Mouse (Mus musculus) liver, adult (tissue): ENCODE measurements around the gene Myo10.

Experiments used
- GATA4 ChIP-seq: IDR thresholded peaks from 2 replicates; pipeline ENCODE4 v1.6.1; 2014; ENCODE audit warnings: mild to moderate bottlenecking, low read length; ENCODE audit not compliant: insufficient replicate concordance

The Myo10 gene

DNA sequence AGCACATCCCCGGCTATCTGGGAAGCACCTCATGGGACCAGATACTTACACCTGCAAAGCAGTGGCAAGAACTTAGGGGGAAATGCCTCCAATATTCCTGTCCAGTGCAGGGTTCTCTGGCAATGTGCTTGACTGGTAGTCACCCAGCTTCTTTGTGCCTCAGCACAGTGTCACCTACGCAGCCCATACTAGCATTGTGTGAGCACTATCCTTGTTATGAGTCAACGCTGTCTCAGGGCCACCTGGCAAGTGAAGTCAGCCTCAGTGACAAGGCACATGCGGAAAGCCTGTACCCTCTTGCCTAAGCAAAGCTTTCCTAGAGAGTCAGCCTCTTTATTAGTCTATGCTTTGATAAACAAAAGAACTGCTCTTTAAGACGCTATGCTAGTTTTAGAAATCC lies 24.0 kb upstream of the Myo10 start:
- TF ChIP-seq GATA4, result no peak

DNA sequence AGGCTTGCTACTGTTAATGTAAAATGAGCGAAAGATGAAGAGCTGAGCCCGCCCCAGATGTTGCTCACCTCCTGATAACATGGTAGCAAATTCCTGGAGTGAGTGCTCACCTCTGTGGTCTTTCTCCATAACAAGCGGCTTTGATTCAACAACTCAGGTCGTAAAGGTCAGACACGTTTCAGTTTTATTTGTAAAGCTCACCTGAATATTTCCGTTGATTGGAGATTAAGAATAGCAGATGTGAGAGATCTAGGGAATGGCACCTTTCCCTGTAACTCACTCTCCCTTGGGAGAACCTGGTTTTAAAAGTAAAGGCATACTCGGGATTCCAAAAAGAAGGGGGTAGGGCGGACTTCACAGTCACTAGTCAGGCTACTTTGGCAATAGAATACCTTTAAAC lies 20.0 kb upstream of the Myo10 start:
- TF ChIP-seq GATA4, result no peak

DNA sequence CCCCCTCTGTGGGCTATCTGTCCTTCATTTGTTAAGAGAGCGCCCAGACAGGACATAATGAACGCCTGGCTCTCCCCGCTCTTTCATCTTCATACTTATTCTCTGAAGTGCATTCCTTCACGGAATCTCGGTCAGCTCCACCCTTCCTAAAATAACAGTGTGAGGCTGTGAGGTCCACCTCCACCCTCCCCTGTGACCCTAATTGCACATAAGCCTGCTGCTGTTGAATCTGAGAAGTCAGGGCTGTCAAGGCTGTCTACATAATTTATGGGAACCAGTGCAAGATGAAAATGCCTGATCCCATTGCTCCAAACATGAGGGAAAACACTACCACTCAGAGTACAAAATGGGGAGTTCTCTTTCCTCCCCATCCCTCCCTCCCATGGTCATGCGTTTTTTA lies 19.0 kb upstream of the Myo10 start:
- TF ChIP-seq GATA4, result no peak

DNA sequence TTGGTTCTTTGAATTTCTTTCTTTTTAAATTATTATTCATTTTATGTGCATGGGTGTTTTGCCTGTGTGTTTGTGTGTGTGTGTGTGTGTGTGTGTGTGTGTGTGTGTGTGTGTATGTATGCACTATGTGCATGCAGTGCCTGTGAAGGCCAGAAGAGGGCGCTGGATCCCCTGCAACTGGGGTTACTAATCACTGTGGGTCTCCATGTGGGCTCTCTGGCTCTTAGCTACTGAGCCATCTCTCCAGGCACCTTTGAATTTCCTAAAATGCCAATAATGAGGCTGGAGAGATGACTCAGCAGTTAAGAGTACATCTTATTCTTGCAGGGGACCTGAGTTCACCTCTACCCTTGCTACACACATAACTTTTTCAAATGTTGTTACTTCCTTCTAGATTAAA lies 18.1 kb upstream of the Myo10 start:
- TF ChIP-seq GATA4, result no peak

DNA sequence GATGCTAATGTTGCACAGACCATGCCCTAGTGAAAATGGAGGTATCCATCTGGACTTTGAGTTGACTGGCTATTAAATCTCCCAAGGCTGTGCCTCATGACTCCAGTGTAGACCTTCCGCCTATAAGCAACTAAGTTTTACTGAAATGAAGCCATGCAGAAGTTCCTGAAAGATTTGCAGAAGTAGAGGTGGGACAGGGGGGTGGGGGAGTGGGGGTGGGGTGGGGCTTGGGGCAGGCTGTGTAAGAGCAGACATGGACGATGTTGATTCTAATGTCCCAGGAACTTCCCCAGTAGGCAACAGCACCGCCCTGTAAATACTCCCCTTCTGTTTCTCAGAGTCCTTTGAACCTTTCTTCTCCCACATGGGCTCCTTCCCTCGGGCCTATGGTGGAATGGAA lies 16.9 kb upstream of the Myo10 start:
- TF ChIP-seq GATA4, result no peak

DNA sequence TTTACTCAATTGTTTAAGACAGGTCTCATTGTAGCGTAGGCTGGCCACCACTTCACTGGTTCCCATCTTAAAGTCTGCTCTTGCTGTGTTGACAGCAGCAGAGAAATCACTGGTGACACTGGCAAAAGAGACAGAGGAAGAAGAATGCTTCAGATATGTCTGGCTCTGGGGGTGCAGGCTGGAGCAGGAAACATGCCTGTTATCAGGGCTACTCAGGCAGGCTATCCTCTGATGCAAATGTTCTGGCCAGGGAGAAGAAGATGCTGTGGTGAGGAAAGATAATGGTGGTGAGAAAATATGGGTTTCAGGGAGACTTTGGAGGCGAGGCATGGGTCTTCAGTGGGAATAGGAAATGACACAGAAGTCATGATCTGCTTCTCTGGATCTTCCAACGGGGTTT lies 13.6 kb upstream of the Myo10 start:
- TF ChIP-seq GATA4, result peak; percentile 39; the same call in 1 of the 2 replicates

DNA sequence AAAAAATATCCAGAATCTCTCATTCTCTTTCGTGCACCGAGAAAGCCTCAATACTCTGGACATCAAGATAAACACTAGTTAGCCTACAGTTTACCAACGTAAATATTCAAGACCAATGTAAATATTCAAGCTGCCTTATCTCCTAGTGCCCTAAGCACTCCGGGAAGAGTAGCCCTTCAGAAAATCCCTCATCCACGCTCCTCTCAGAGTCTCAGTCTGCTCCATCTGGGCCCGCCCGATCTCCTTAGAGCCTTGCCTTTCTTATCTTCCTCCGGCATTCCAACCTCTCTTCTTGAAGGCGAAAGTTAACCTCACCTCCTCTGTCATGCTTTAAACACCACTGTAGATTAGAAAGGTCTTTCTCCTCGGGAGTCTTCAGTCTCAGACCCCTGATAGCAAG lies 13.1 kb upstream of the Myo10 start:
- TF ChIP-seq GATA4, result no peak

DNA sequence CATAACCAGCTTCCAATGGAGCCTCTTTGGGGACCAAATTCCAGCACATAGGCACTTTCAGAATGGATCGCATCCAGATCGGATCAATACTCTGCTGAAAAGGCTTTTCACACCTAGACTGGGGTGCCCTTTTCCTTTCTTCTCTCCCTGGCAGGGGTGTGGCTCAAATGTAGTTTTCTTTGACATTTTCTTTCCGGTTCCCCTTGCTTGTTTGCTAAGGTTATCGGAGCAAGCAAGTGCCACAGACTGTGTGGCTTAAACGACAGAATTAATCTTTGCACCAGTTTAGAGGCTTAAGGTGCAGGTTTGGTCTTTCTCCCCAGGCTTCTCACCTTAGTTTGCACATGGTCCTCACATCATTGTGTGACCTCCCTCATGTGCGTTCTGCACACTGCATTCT lies 11.1 kb upstream of the Myo10 start:
- no peak for TF ChIP-seq GATA4

DNA sequence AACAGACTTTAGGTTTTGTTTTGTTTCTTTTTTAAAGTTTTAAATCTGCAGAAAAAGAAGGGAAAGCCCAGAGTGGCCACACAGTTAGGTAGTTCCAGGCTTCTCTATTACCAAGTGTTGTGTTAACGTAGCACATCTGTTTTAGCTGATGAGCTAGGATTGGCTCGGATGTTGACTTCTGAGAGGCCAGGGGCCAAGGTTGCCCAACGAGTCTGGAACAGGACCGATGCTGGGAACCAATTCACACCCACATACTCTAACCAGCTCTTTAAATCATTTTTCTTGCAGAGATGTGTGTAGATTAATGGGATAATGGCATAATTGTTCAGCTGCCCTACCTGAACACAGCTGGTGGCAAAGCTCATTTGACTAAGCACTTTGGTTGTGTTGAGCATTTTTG lies 1.8 kb upstream of the Myo10 start:
- TF ChIP-seq GATA4, result no peak

DNA sequence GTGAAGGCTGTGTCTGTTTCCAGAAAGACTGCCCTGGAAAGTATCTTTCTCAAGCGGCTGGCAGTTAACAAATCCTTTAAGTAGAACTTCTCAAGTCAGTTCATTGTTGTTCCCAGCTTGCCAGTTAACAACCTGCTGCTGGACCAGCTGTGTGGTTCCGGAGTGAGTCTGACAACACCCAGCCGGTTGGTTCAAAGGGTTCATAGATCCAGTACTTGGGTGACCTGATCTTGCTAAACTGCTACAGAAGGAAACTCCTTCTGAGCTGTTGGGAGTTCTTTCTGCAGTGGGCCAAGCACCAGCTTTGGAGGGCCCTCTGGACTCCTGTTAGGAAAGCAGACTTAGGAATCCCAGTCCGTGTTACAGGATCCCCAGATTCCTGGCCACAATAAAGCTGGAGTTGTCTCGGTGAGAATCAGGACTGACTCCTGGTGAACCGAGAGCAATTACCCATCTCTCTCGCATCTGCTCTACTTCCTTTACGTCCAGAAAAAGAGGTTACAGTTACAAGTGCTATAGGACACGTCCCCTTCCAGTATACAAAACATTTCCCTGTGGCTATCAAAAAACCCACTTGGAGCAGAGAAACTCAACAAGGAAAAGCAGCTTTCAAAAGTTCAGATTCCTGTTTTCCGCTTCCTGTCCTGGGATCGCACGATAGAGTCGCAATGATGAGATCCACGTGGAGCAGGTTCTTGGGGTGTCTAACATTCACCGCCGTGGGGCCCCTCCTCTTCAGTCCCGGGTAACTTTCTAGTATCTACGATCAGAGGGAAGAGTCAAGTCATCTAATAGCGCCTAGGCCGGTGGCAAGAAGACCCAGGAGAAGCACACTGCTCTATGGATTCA lies 750 bp upstream of the Myo10 start:
- TF ChIP-seq GATA4, result no peak

DNA sequence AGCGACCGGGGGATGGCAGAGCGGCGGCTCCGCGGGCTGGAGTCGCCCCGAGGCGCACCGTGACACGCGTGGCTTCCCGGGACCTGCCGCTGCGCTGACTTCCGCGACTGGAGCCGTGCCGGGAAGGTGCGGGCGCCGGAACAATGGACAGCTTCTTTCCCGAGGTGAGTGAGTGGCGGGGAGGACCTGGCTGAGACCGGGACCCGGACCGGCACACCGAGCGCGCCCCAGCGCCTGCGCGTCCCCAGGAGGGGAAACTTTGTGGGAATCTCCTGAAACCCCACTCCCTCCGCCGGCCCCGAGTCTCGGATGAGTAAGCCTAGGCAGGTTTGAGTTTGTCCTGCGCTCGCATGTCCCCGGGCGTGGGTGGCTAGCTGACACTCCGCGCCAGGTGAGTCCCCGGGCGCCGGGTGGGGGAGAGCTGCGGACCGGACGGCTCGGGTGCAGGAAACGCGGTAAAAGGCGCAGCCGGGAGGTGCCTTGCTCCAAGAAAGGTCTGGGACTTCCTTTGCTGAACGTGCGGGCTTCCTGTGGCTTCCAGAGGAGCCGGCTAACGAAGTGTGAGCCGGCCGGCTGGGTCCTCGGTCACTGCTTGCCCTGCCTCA lies 644 bp downstream of the Myo10 start:
- no peak for TF ChIP-seq GATA4

DNA sequence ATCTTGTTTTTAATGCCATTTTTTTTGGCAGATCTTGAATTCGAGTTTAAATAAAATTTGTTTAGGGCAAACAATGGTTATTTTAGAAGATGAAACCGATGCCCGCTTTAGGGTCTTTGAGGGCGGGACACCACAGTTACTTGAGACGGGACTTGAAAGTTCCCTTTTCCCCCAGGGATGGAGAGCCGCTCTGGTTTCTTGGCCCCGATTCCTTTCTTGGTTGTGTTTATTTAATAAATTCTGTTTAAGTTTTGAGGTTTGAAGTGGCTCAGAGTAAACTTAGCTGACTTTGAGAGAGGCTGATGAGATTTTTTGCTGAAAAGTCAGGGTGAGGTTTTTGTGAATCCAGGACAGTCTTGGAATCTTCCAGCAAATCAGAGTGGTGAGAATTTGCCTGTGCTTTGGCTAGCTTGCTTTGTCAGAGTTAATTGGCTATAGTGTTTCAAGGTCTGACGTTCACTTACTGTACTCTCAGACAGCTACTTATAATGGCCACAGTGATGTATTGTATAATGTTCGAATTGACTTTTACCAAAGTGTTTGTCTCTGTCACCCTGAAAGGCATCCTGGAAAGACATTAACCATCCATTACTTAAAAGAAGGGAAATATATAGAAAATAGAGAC lies 1.3 kb downstream of the Myo10 start:
- no peak for TF ChIP-seq GATA4

DNA sequence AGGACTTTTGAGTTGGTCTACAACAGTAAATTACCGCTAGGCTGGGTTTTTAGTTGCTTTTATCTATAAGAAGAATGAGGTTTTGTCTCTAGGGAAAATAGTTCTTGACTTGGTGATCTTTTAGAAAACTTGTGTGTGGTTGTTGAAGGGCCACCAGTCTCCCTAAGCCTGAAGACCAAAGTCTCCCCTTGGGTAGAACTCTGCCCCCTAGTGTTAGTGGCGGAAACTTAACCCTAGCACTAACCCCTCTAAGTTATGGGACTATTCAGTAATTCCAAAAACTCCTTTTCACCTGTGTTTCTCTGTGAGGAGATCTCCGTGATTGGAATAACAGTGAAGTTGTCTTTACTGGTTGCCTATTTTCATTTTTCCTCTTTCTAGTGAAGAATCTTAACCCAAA lies 1.9 kb downstream of the Myo10 start:
- no peak for TF ChIP-seq GATA4

DNA sequence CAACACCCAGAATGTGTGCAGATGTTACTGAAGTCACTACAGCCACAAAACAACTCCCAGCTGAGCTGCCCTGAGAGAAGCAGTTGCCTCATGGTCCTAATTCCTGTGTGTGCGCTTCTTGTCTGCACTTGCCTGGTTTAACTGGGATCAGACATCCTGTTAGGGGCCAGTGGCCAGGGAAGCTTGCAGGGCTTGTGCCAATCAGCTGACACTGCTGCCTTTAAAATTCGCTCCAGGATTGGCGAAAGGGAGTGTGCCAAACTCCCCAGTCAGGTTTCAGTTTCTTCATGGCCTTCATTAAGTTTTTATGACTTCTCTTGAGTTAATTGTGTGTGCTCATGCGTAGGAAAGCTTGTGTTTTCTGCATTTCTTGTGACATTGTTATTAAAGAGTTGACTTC lies 3.1 kb downstream of the Myo10 start:
- TF ChIP-seq GATA4, result no peak

DNA sequence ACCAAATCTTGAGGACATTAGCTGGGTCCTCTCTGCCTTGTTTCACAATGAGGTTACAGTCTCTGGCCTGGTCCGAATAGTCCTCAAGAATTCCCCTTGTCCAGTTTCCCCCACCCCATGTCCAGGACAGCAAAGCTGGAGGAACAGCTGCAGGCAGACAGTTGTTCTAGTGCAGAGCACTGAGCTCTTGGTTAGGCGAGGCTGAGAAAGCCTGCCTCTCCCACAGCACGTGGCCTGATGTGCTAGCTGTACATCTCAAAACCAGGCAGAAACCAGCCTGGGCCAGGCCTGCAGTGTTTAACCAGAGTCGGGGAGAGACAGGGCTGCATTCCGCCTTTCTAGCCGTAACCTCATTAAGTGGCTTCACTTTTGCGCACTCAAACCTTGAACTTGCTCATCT lies 4.7 kb downstream of the Myo10 start:
- TF ChIP-seq GATA4, result no peak

DNA sequence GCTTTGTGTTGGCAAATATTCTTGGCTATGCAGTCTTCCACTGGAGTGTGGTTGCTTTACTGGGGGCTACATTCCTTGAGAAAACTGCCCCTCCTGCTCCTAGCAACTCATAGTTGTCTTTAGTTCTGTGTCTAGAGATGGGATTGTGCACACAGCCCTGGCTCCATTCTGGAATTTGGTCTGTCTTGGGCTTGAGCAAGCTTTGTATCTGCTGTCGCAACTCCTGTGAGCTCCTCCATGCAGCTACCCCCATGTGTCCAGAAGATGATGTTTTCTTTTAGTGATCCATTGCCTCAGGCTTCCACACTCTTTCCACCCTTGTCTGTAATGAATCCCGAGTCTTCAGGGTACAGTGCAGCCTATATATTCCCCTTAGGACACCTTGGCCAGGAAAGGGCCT lies 5.9 kb downstream of the Myo10 start:
- TF ChIP-seq GATA4, result no peak

DNA sequence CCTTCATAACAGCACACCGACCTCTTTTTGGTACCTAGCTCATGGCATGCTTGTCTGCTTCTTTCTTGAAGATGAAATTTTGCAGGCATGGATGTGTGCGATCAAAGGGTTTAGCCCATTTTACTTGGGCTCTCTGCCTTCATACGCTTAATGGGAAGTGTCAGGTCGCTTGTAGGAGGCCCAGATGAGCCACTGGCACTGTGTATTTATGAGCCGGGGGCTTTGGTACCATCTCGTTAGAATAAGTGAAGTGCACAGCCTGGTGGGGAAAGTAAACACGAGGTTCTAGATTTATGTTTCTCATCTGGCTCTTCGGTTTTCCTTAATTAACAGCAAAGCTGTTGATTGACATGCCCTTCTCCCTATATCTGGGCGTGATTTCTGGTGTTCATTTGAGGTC lies 8.4 kb downstream of the Myo10 start:
- no peak for TF ChIP-seq GATA4

DNA sequence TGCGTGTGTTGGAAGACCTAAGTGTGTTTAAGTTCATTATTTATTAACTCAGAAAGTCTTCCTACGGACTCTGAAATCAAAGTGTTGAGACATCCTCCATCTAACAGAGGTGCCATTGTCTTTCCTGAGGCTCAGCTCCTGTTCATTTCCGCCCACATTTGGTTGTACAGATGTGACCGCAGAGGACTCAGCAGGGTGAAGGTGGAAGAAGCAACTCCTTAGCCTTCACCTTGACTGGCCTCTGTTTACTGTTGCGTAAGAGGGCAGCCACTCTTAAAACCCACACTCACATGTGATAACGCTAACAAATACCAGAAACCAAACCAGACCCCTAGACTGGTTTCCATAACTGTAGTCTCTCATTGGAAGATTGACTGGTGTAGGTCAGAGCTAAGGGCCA lies 9.0 kb downstream of the Myo10 start:
- TF ChIP-seq GATA4, result no peak
